Mouse (Mus musculus): ENCODE results near the gene Chil1. TPM values are rescaled to one million over a fixed set of nuclear protein-coding genes. Genes with fewer than 3 reads are reported as not detected.

Gene Chil1
- polyA plus RNA-seq, 1 experiment: 0.56 TPM

GRCm38 (mm10) chr1:134192024-134192423 lies 10.0 kb downstream of the Chil1 start:
- no peak overlapping the region for H3K27ac ChIP-seq (ENCODE audit: insufficient read depth, low read depth, low read length)
- no peak for DNase-seq
- WGBS: 63% methylated on average over 4 of the region's 4 CpGs
- no peaks in the 10 kb centered on the region for H3K4me1 ChIP-seq (ENCODE audit: control insufficient read depth, insufficient read depth, low read length)
- TF ChIP-seq POLR2A (IDR thresholded peaks at IDR 0.05; ENCODE audit: low read depth, low read length) (no peak), CTCF (conservative IDR thresholded peaks at IDR 0.05; ENCODE audit: insufficient read depth, insufficient read length, low read depth, low read length) (no peak)
- no peaks in the 10 kb centered on the region for H3K27me3 ChIP-seq (replicated peaks; ENCODE audit: control insufficient read depth, insufficient read depth, low read length)
- no peaks in the 10 kb centered on the region for H3K36me3 ChIP-seq (ENCODE audit: control insufficient read depth, insufficient read depth, low read length)
- no peak overlapping the region for H3K4me3 ChIP-seq (ENCODE audit: insufficient read depth, low read depth, low read length)

GRCm38 (mm10) chr1:134193126-134193525 lies 11.2 kb downstream of the Chil1 start, which contains the start of gene Mybph:
TSS of gene Mybph (plus strand) at chr1:134193448.
- 80% methylated on average over 1 of the region's 1 CpGs for WGBS

GRCm38 (mm10) chr1:134193674-134194197 lies 11.8 kb downstream of the Chil1 start:
- TF ChIP-seq POLR2A (IDR thresholded peaks at IDR 0.05; ENCODE audit: low read depth, low read length) (no peak), CTCF (conservative IDR thresholded peaks at IDR 0.05; ENCODE audit: insufficient read depth, insufficient read length, low read depth, low read length) (no peak)
- no peak for DNase-seq
- no peak overlapping the region for H3K4me3 ChIP-seq (ENCODE audit: insufficient read depth, low read depth, low read length)
- no peak overlapping the region for H3K27ac ChIP-seq (ENCODE audit: insufficient read depth, low read depth, low read length)
- H3K4me1 ChIP-seq (ENCODE audit: control insufficient read depth, insufficient read depth, low read length): no peaks in the 10 kb centered on the region
- H3K36me3 ChIP-seq (ENCODE audit: control insufficient read depth, insufficient read depth, low read length): no peaks in the 10 kb centered on the region
- no peaks in the 10 kb centered on the region for H3K27me3 ChIP-seq (replicated peaks; ENCODE audit: control insufficient read depth, insufficient read depth, low read length)
- 58% methylated on average over 7 of the region's 7 CpGs for WGBS

More at GRCm38 (mm10) chr1:134193126-134193525, 11.2 kb downstream of the Chil1 start, which contains the start of gene Mybph:
- no peak for DNase-seq
- Histone ChIP-seq H3K4me3 (ENCODE audit: insufficient read depth, low read depth, low read length) (no peak within 1 kb of the TSS), H3K36me3 (ENCODE audit: control insufficient read depth, insufficient read depth, low read length) (no peaks in the 10 kb centered on the region), H3K4me1 (ENCODE audit: control insufficient read depth, insufficient read depth, low read length) (no peaks in the 10 kb centered on the region), H3K27ac (ENCODE audit: insufficient read depth, low read depth, low read length) (no peak within 1 kb of the TSS), H3K27me3 (replicated peaks; ENCODE audit: control insufficient read depth, insufficient read depth, low read length) (no peaks in the 10 kb centered on the region)
- TF ChIP-seq CTCF (conservative IDR thresholded peaks at IDR 0.05; ENCODE audit: insufficient read depth, insufficient read length, low read depth, low read length) (no peak), POLR2A (IDR thresholded peaks at IDR 0.05; ENCODE audit: low read depth, low read length) (no peak)

- H3K4me1 ChIP-seq (ENCODE audit: control insufficient read depth, insufficient read depth, low read length): no peaks in the 10 kb centered on the region
- H3K27ac ChIP-seq (ENCODE audit: insufficient read depth, low read depth, low read length): no peak overlapping the region
- H3K27me3 ChIP-seq (replicated peaks; ENCODE audit: control insufficient read depth, insufficient read depth, low read length): no peaks in the 10 kb centered on the region
- H3K36me3 ChIP-seq (ENCODE audit: control insufficient read depth, insufficient read depth, low read length): no peaks in the 10 kb centered on the region
- no peak for TF ChIP-seq POLR2A (IDR thresholded peaks at IDR 0.05; ENCODE audit: low read depth, low read length)
- no peak for TF ChIP-seq CTCF (conservative IDR thresholded peaks at IDR 0.05; ENCODE audit: insufficient read depth, insufficient read length, low read depth, low read length)
- DNase-seq: no peak
- WGBS: 75% methylated on average over 16 of the region's 16 CpGs
- H3K4me3 ChIP-seq (ENCODE audit: insufficient read depth, low read depth, low read length): no peak overlapping the region
Measured at GRCm38 (mm10) chr1:134194298-134195022, 12.5 kb downstream of the Chil1 start.

- no peak for DNase-seq
- H3K4me1 ChIP-seq (ENCODE audit: control insufficient read depth, insufficient read depth, low read length): no peaks in the 10 kb centered on the region
- no peak overlapping the region for H3K27ac ChIP-seq (ENCODE audit: insufficient read depth, low read depth, low read length)
- no peaks in the 10 kb centered on the region for H3K27me3 ChIP-seq (replicated peaks; ENCODE audit: control insufficient read depth, insufficient read depth, low read length)
- TF ChIP-seq CTCF (conservative IDR thresholded peaks at IDR 0.05; ENCODE audit: insufficient read depth, insufficient read length, low read depth, low read length) (no peak), POLR2A (IDR thresholded peaks at IDR 0.05; ENCODE audit: low read depth, low read length) (no peak)
- no peaks in the 10 kb centered on the region for H3K36me3 ChIP-seq (ENCODE audit: control insufficient read depth, insufficient read depth, low read length)
- H3K4me3 ChIP-seq (ENCODE audit: insufficient read depth, low read depth, low read length): no peak overlapping the region
- WGBS: 69% methylated on average over 2 of the region's 2 CpGs
Measured at GRCm38 (mm10) chr1:134195117-134195516, 13.1 kb downstream of the Chil1 start.

- TF ChIP-seq CTCF (conservative IDR thresholded peaks at IDR 0.05; ENCODE audit: insufficient read depth, insufficient read length, low read depth, low read length): no peak
- no peak for TF ChIP-seq POLR2A (IDR thresholded peaks at IDR 0.05; ENCODE audit: low read depth, low read length)
Measured at GRCm38 (mm10) chr1:134195571-134195970, 13.6 kb downstream of the Chil1 start.

GRCm38 (mm10) chr1:134195979-134196378 lies 14.0 kb downstream of the Chil1 start:
- DNase-seq: no peak
- H3K27ac ChIP-seq (ENCODE audit: insufficient read depth, low read depth, low read length): no peak overlapping the region
- H3K4me3 ChIP-seq (ENCODE audit: insufficient read depth, low read depth, low read length): no peak overlapping the region

More at GRCm38 (mm10) chr1:134195571-134195970, 13.6 kb downstream of the Chil1 start:
- no peaks in the 10 kb centered on the region for H3K4me1 ChIP-seq (ENCODE audit: control insufficient read depth, insufficient read depth, low read length)
- WGBS: 55% methylated on average over 3 of the region's 3 CpGs
- no peak for DNase-seq
- H3K27ac ChIP-seq (ENCODE audit: insufficient read depth, low read depth, low read length): no peak overlapping the region
- H3K4me3 ChIP-seq (ENCODE audit: insufficient read depth, low read depth, low read length): no peak overlapping the region
- no peaks in the 10 kb centered on the region for H3K36me3 ChIP-seq (ENCODE audit: control insufficient read depth, insufficient read depth, low read length)
- no peaks in the 10 kb centered on the region for H3K27me3 ChIP-seq (replicated peaks; ENCODE audit: control insufficient read depth, insufficient read depth, low read length)

More at GRCm38 (mm10) chr1:134195979-134196378, 14.0 kb downstream of the Chil1 start:
- TF ChIP-seq POLR2A (IDR thresholded peaks at IDR 0.05; ENCODE audit: low read depth, low read length) (no peak), CTCF (conservative IDR thresholded peaks at IDR 0.05; ENCODE audit: insufficient read depth, insufficient read length, low read depth, low read length) (no peak)
- Histone ChIP-seq H3K36me3 (ENCODE audit: control insufficient read depth, insufficient read depth, low read length) (no peaks in the 10 kb centered on the region), H3K4me1 (ENCODE audit: control insufficient read depth, insufficient read depth, low read length) (no peaks in the 10 kb centered on the region), H3K27me3 (replicated peaks; ENCODE audit: control insufficient read depth, insufficient read depth, low read length) (no peaks in the 10 kb centered on the region)
- 71% methylated on average over 4 of the region's 4 CpGs for WGBS
